Mouse (Mus musculus): ENCODE results near the gene Cnpy1. TPM values are rescaled to one million over a fixed set of nuclear protein-coding genes. Genes with fewer than 3 reads are reported as not detected.

Gene Cnpy1
- total RNA-seq, 2 experiments from 2014 or later = 0.31 to 0.83 TPM

GRCm38 (mm10) chr5:28166256-28167231 lies 79.1 kb downstream of the Cnpy1 start:
- DNase-seq (ENCODE audit: low spot score in 2 of 2) = peak in 1 of 2 experiments; percentile 19

- DNase-seq (ENCODE audit: low spot score in 2 of 2) = peak; percentile 21 to 26
Observed at GRCm38 (mm10) chr5:28165358-28166255, 80.0 kb downstream of the Cnpy1 start, which contains the start of gene En2. Gene En2, plus strand, starts transcription at chr5:28165694.

- DNase-seq (ENCODE audit: low spot score in 2 of 2) = no peak
Observed at GRCm38 (mm10) chr5:28163926-28164325, 81.7 kb downstream of the Cnpy1 start.

GRCm38 (mm10) chr5:28161938-28162402 lies 83.6 kb downstream of the Cnpy1 start:
- no peak for DNase-seq (ENCODE audit: low spot score in 2 of 2)

GRCm38 (mm10) chr5:28161383-28161937 lies 84.1 kb downstream of the Cnpy1 start:
- no peak for DNase-seq (ENCODE audit: low spot score in 2 of 2)

- no peak for DNase-seq (ENCODE audit: low spot score in 2 of 2)
Observed at GRCm38 (mm10) chr5:28159891-28160470, 85.6 kb downstream of the Cnpy1 start.

- DNase-seq (ENCODE audit: low spot score in 2 of 2) = no peak
Observed at GRCm38 (mm10) chr5:28159072-28159458, 86.5 kb downstream of the Cnpy1 start.

- DNase-seq (ENCODE audit: low spot score in 2 of 2) = no peak
Observed at GRCm38 (mm10) chr5:28158308-28159071, 87.1 kb downstream of the Cnpy1 start.

GRCm38 (mm10) chr5:28157781-28158180 lies 87.8 kb downstream of the Cnpy1 start:
- no peak for DNase-seq (ENCODE audit: low spot score in 2 of 2)

GRCm38 (mm10) chr5:28157044-28157730 lies 88.4 kb downstream of the Cnpy1 start:
- no peak for DNase-seq (ENCODE audit: low spot score in 2 of 2)

Other genes starting within 250 kb of the Cnpy1 start
- 10 to 100 TPM; 74.8 to 80.9 TPM for gene Insig1, start 174.4 kb downstream of the Cnpy1 start, total RNA-seq (2021)
- under 1 TPM; 0.45 to 0.67 TPM for gene En2, start 80.1 kb downstream of the Cnpy1 start, total RNA-seq (2021)
- gene Rbm33, start 71.3 kb upstream of the Cnpy1 start, total RNA-seq (2021) = 10 to 100 TPM; 58.8 to 59.0 TPM
- gene Shh, start 221.4 kb upstream of the Cnpy1 start, total RNA-seq (2021) = 1 to 10 TPM; 1.4 TPM

Measured in layer of hippocampus, postnatal 14 days (tissue).